Mouse (Mus musculus) stomach, postnatal 0 days (tissue): Measurements from ENCODE around the gene Klhl21.

Source experiments
- CTCF ChIP-seq: IDR thresholded peaks from 2 replicates; pipeline ENCODE4 v1.5.1; 2016; ENCODE audit warnings: antibody characterized with exemption, low read depth, mild to moderate bottlenecking, moderate library complexity
- EP300 ChIP-seq: optimal IDR thresholded peaks from 2 replicates; pipeline ENCODE3; 2016; ENCODE audit warnings: antibody characterized with exemption

DNA sequence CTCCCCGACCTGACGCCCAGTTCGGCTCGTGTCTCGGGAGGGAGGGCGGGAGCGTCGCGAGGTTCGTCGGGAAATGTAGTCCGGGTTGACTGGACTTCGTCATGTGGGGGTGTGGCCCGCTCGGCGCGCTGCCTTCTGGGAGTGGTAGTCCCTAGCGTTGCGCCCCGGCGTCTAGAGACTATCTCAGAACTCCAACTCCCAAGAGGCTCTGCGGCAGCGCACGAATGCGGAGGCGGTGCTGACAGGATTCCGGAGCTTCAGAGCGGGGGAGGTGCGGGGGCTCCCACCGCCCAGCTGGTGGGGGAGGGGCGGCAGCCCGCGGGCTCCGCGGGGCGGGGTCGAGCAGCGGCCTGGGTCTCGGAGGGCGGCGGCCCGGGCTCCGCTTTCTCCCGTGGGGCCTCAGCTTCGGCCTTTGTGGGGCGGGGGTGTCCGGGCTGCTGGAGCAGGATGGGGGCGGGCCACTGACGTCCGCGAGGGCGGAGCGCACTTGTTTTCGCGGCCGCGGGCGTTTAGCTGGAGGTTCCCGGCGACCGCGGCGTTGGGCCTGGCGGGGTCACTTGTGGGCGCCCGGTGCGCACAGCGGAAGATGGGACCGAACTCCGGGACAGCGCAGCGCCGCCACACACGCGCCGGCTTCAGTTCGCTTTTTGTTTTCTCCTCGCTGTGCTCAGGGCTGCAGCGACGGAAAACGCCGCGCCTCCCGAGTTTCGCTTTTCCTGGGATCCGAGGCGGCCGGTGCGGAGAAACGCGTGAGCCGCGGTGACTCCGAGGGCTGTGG is 12.2 kb upstream of the Klhl21 start, which contains the start of gene Phf13:
- TF ChIP-seq CTCF (no peak), EP300 (no peak)
